Mouse (Mus musculus) lung, adult 2 months (tissue): ENCODE data around the gene Tead1. TPM values are rescaled to one million over a fixed set of nuclear protein-coding genes. Genes with fewer than 3 reads are reported as not detected.

Experiments
- DNase-seq: peaks from one replicate; pipeline ENCODE4 v3.0.0; 2022
- H3K4me1 ChIP-seq: fragments of 200-500 bp; 2 replicates; pipeline ENCODE4 v1.6.1; 2011; ENCODE audit warnings: low read length; ENCODE audit not compliant: control insufficient read depth, insufficient read depth
- H3K4me3 ChIP-seq: fragments of 200-500 bp; replicated peaks from 2 replicates; pipeline ENCODE3; 2011; ENCODE audit warnings: low read depth, mild to moderate bottlenecking, control low read depth, low read length; ENCODE audit errors: extremely low read depth
- CTCF ChIP-seq: fragments of 200-500 bp; IDR thresholded peaks from 2 replicates; pipeline ENCODE4 v1.5.1; 2011; ENCODE audit warnings: mild to moderate bottlenecking, low read length, control low read depth; ENCODE audit not compliant: insufficient read depth
- POLR2A ChIP-seq: fragments of 200-500 bp; IDR thresholded peaks from 2 replicates; pipeline ENCODE4 v1.6.1; 2011; ENCODE audit warnings: low read depth, mild to moderate bottlenecking, control low read depth, low read length, borderline replicate concordance; ENCODE audit errors: extremely low read depth
- WGBS: fragments of 180-500 bp; shearing (Covaris S2); methylation state at CpG from one replicate; pipeline ENCODE4 v1.1.7; 2018; 5-methylcytosine and 5-hydroxymethylcytosine counted together
- polyA plus RNA-seq: library from polyadenylated mRNA; depleted of rRNA; stranded (reverse); fragments of >200 nt; gene quantifications from 2 replicates; pipeline ENCODE4 v1.2.3, GENCODE M21; 2012

Tead1 gene
- polyA plus RNA-seq, 1 experiment = 45.9 TPM

DNA sequence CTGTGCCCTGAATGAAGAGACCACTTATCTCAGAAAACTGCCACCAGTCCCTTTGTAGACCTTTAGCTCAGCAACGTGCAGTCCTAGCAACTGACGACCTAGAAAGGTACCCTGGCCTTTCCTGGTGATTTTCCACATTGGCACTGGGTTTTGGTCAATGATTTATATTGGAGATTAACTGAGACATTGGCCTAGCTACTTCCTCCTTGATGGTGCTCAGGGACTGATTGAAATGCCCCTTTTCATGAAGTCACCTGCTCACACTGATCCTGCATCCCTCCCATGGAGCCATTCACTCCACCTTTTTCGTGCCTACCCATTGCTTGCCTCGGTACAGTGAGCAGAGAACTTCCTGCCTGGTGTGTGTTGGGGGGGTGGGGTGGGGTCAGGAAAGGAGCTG is 151.8 kb downstream of the Tead1 start:
- DNase-seq = no peak
- 56% methylated on average over 4 of the region's 4 CpGs for WGBS
- Histone ChIP-seq H3K4me3 (no peak overlapping the region), H3K4me1 (peaks cover 9% of the 10 kb centered on the region)
- no peak for TF ChIP-seq POLR2A
- TF ChIP-seq CTCF = no peak

DNA sequence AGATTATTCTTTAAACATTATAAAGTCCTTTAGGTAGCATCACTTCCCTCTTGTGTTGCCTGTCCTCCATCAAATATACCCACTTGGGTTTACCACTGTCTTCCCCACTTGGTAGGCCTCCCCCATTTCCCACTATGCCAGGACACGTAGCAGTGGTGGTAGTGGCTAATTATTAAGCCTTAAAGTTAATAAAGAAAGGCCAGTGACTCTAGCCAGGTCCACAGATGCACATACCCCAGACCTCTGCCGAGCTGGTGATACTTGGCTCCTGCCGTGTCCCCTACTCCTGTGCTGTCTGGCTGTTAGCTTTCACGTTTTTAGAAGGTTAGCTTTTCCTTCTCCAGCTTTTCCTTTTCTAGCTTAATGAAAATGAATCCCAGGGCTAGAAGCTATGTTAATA is 152.3 kb downstream of the Tead1 start:
- H3K4me3 ChIP-seq = no peak overlapping the region
- peaks cover 4% of the 10 kb centered on the region for H3K4me1 ChIP-seq
- no peak for DNase-seq
- TF ChIP-seq POLR2A = no peak
- TF ChIP-seq CTCF = no peak
- 82% methylated on average over 4 of the region's 4 CpGs for whole genome bisulfite sequencing

DNA sequence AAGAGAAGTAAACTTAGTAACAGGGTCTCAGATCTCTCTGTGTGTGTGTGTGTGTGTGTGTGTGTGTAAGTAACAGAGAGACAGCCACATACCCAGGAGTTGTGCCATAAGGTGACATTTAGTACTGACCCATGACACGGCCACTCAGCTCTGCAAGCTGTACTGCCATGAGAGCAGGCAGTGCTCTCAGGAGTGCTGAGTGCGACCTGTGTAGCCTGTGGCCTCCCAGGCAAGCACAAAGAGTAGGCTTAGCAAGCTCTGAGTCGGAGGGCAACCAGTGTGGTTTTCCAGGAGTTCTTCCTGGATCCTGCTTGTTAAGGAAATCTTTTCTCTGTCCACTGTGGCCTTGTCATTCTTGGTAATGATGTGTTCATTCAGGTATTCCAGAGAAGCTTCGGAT is 154.0 kb downstream of the Tead1 start:
- Histone ChIP-seq H3K4me3 (no peak overlapping the region), H3K4me1 (peaks cover under 1% of the 10 kb centered on the region; the same call in 1 of the 2 replicates)
- TF ChIP-seq POLR2A (no peak), CTCF (no peak)
- WGBS = 76% methylated on average over 4 of the region's 4 CpGs
- no peak for DNase-seq

DNA sequence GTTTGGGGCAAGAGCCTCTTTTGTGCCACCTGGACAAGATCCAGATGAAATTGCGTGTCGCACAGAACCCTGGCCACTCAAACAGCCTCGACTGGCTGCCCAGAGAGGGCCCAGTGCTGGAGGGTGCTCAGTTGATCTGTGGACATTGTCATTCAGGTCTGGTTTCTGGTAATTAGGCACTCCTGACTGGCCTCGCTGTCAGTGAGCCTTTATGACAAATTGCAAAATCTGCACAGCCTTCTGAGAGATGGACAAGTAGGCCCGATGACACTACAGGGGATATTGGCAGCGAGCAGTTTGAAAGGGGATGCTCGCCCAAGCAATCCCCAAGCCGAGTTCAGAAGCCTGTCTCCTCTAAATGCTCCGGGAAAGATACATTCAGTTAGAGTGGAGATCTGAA is 157.0 kb downstream of the Tead1 start:
- TF ChIP-seq CTCF (no peak), POLR2A (no peak)
- Histone ChIP-seq H3K4me1 (no peaks in the 10 kb centered on the region), H3K4me3 (no peak overlapping the region)
- 78% methylated on average over 9 of the region's 9 CpGs for WGBS
- DNase-seq = no peak

DNA sequence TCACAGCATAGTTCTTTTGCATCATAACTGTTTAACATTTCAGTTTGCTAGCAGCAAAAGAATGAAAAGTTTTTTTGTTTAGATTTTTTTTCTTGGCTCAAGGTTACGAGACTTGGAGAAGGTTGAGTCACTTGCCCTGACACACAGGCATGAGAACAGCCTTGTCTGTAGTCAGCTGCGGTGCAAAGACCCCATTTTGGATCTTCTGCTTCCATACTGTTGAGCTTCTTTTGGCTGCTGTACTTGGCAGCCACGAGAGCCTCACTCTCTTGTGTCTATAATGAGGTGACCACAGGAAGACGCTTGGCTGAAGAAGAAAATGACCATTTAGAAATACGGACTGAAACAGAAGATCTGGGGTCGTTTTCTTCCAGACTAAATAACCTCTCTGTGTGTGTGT is 159.0 kb downstream of the Tead1 start:
- no peaks in the 10 kb centered on the region for H3K4me1 ChIP-seq
- no peak for DNase-seq
- 71% methylated on average over 6 of the region's 6 CpGs for WGBS
- H3K4me3 ChIP-seq = no peak overlapping the region
- TF ChIP-seq POLR2A (no peak), CTCF (no peak)

DNA sequence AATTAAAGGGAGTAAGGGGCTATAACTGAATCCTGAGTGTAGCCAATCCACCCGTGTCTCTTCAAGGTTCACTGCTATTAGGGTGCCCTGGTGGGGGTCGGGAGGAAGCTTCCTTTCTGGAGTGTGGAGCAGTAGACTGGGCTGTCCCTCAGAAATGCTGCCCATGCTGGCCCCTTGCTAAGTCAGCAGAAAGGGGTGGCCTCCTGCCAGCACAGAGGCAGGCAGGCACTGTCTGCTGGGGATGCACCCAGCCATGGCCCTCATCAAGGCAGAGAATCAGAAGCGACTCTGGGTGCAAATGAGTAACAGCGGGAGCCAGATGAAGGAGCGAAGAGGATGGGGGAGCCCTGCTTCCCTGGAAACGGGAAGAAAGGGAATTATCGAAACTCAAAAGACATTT is 161.2 kb downstream of the Tead1 start:
- H3K4me1 ChIP-seq = no peaks in the 10 kb centered on the region
- 77% methylated on average over 7 of the region's 7 CpGs for WGBS
- TF ChIP-seq CTCF (no peak), POLR2A (no peak)
- no peak for DNase-seq
- no peak overlapping the region for H3K4me3 ChIP-seq

DNA sequence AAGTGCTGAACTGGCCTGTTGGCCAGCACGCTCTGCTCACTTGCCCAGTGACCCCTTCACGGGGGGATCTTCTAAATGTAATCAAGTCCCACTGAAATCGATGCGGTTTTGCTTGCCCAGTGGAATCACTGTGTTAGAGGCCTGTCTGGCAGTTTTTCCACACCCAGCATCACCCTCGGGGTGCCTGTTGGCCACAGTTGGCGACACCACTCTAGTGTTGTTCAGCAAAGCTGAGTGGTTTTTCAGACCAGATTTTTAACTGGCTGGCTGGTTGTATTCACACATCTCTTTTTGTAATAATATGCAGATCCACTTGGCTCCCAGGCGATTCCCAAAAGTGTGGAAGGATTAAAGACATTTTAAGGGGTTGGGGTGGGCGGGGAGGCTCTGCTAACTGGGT is 161.8 kb downstream of the Tead1 start:
- H3K4me3 ChIP-seq = no peak overlapping the region
- no peak for TF ChIP-seq CTCF
- TF ChIP-seq POLR2A = no peak
- WGBS = 70% methylated on average over 8 of the region's 8 CpGs
- no peak for DNase-seq
- no peaks in the 10 kb centered on the region for H3K4me1 ChIP-seq

DNA sequence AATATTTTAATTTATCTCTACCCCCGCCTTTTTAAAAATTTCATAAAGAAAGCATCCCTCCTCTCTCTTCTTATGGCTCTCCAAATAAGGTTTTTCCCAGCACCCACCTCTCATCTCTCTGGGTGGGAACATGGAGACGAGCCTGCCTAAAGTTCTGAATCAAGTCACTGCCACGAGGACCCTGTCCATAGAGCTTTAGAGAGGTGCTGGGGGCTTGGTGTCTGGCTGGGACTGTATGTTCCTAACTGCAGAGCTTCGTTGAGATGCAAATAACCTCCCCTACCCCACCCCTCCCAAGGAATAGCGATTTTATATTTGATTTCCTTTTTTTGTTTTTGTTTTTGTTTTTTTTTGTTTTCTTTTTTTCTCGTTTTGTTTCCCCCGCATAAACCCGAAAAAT is 162.4 kb downstream of the Tead1 start:
- TF ChIP-seq CTCF (no peak), POLR2A (no peak)
- DNase-seq = no peak
- H3K4me3 ChIP-seq = no peak overlapping the region
- no peaks in the 10 kb centered on the region for H3K4me1 ChIP-seq
- 44% methylated on average over 8 of the region's 8 CpGs for WGBS

DNA sequence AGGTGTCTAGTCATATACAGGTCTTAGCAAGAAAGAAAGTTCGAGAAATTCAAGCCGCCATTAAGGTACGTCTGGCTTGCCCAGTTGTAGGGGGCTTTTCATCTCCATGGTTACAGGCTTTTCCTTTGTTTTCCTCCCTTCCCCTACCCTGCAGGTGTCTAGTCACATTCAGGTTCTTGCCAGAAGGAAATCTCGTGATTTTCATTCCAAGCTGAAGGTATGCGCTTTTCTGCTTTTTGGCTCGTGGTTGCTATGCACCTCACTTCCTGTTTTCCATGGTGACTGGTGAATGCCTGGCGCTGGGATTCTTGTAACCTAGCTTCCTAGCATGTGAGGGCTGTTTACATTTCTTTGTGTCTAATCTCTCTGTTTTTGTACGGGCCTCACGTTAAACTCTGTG is 162.8 kb downstream of the Tead1 start:
- WGBS = 20% methylated on average over 9 of the region's 9 CpGs
- Histone ChIP-seq H3K4me3 (no peak overlapping the region), H3K4me1 (no peaks in the 10 kb centered on the region)
- no peak for DNase-seq
- TF ChIP-seq POLR2A (no peak), CTCF (no peak)

DNA sequence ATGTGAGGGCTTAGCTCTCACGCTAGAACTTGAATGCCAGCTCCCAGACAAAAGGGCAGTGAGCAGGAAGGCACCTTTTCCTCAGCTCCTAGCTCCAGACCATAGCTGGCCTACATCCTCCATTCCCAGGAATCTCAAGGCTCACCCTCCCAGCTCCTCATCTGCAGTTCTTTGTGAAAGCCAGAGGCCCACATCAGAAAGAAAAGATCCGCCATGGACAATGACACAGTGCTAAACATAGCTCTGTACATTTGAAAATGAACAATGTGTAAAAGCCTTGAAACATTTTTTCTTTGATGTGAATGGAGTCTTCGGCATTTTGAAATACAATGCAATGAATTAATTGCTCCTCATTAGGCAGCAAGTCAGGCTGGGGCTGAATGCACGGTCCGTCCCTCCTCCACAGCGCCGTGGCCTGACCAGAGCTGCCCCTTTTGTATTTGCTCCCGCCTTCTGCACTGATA is 172.2 kb downstream of the Tead1 start:
- DNase-seq = no peak
- WGBS = 70% methylated on average over 8 of the region's 8 CpGs
- peaks cover 8% of the 10 kb centered on the region for H3K4me1 ChIP-seq
- no peak overlapping the region for H3K4me3 ChIP-seq
- TF ChIP-seq CTCF (no peak), POLR2A (no peak)
